In genomic region chr10:56338851-56339489, GRCm38 (mm10) we compare ENCODE assay signal across 9 mouse cellular contexts. TPM values are rescaled to one million over a fixed set of nuclear protein-coding genes. Genes with fewer than 3 reads are reported as not detected.
DNase-seq lines count a peak whose midpoint lies in the region; ATAC-seq and TF ChIP-seq lines count a peak whose summit lies in the region.
"Had no signal": no experiment of that assay in that cellular context is flagged by ENCODE, and none has a peak within 500 bp of the region (broad histone marks: within the 10 kb centered on the region; RNA-seq: fewer than 3 reads in every experiment).

No protein-coding gene starts in this region.

- peak; percentile 100 for TF ChIP-seq CTCF in E14TG2a.4 (conservative IDR thresholded peaks at IDR 0.05; ENCODE audit: low read length)
- peak; percentile 95 for TF ChIP-seq CTCF in liver, postnatal 0 days (IDR thresholded peaks at IDR 0.05; ENCODE audit: low read depth)

- 51% methylated on average over 6 of the region's 6 CpGs for WGBS in forebrain, embryonic 12.5 days
- 49% methylated on average over 6 of the region's 6 CpGs for WGBS in large intestine, adult 2 months
- 49% methylated on average over 6 of the region's 6 CpGs for WGBS in liver, postnatal 0 days (ENCODE audit: insufficient replicate concordance)
- WGBS in neural tube, embryonic 15.5 days, result 58% methylated on average over 6 of the region's 6 CpGs

- intact Hi-C loops in heart, postnatal 25 days (cut with DNase I), result loop anchor here (2.0 kb wide), 1 partner anchor 232 kb away; the partner anchor contains the start of gene Msl3l2

- no peak overlapping the region for H3K4me2 ChIP-seq in forebrain, embryonic 12.5 days
- H3K4me2 ChIP-seq in liver, postnatal 0 days (ENCODE audit: low read depth, low read length), result no peak overlapping the region
- no peak overlapping the region for H3K4me2 ChIP-seq in neural tube, embryonic 15.5 days
- H3K4me2 ChIP-seq: heart, embryonic 13.5 days had no signal

- TF ChIP-seq EP300 in liver, postnatal 0 days (IDR thresholded peaks at IDR 0.05; ENCODE audit: low read depth), result no peak

- H3K4me3 ChIP-seq in E14TG2a.4 (replicated peaks; ENCODE audit: low read length), result no peak overlapping the region
- no peak overlapping the region for H3K4me3 ChIP-seq in forebrain, embryonic 12.5 days (replicated peaks)
- H3K4me3 ChIP-seq in liver, postnatal 0 days (ENCODE audit: low read depth, low read length), result no peak overlapping the region
- no peak overlapping the region for H3K4me3 ChIP-seq in neural tube, embryonic 15.5 days (replicated peaks)
- H3K4me3 ChIP-seq: heart, embryonic 13.5 days had no signal

- DNase-seq in c-Kit-positive CD71-negative TER-119-negative erythroid progenitor cells, embryonic 14.5 days (ENCODE audit: low read depth), result peak; percentile 31
- peak; percentile 28 for DNase-seq in heart, postnatal 25 days (ENCODE audit: low spot score)
- peak; percentile 11 for DNase-seq in large intestine, adult 2 months (ENCODE audit: low read depth, low spot score)
- DNase-seq in liver, postnatal 0 days, result peak; percentile 80
- DNase-seq in thymus, adult 18-20 months, result peak; percentile 22 to 30

- peak; percentile 92 for ATAC-seq in forebrain, embryonic 12.5 days (ENCODE audit: low FRiP score)
- ATAC-seq in liver, postnatal 0 days, result peak; percentile 56; the same call in 1 of the 2 replicates
- ATAC-seq in neural tube, embryonic 15.5 days (ENCODE audit: low FRiP score), result peak; percentile 89

- no peak overlapping the region for H3K27ac ChIP-seq in forebrain, embryonic 12.5 days
- no peak overlapping the region for H3K27ac ChIP-seq in liver, postnatal 0 days (ENCODE audit: low read depth)
- H3K27ac ChIP-seq in neural tube, embryonic 15.5 days (replicated peaks), result no peak overlapping the region
- H3K27ac ChIP-seq: heart, embryonic 13.5 days had no signal

- no peaks in the 10 kb centered on the region for H3K36me3 ChIP-seq in E14TG2a.4 (ENCODE audit: insufficient read depth, low read length)
- no peaks in the 10 kb centered on the region for H3K36me3 ChIP-seq in forebrain, embryonic 12.5 days (replicated peaks)
- no peaks in the 10 kb centered on the region for H3K36me3 ChIP-seq in liver, postnatal 0 days (replicated peaks; ENCODE audit: insufficient read depth, low read length)
- H3K36me3 ChIP-seq in neural tube, embryonic 15.5 days, result no peaks in the 10 kb centered on the region
- H3K36me3 ChIP-seq: heart, embryonic 13.5 days had no signal

- H3K9ac ChIP-seq in forebrain, embryonic 12.5 days, result no peak overlapping the region
- H3K9ac ChIP-seq in liver, postnatal 0 days (replicated peaks), result no peak overlapping the region
- no peak overlapping the region for H3K9ac ChIP-seq in neural tube, embryonic 15.5 days (replicated peaks)
- H3K9ac ChIP-seq: heart, embryonic 13.5 days had no signal

- H3K4me1 ChIP-seq in E14TG2a.4 (replicated peaks; ENCODE audit: low read depth, low read length), result no peaks in the 10 kb centered on the region
- H3K4me1 ChIP-seq in forebrain, embryonic 12.5 days, result no peaks in the 10 kb centered on the region
- H3K4me1 ChIP-seq in liver, postnatal 0 days (ENCODE audit: insufficient read depth), result no peaks in the 10 kb centered on the region
- H3K4me1 ChIP-seq in neural tube, embryonic 15.5 days, result no peaks in the 10 kb centered on the region
- H3K4me1 ChIP-seq: heart, embryonic 13.5 days had no signal

- H3K27me3 ChIP-seq in E14TG2a.4 (ENCODE audit: insufficient read depth, low read length), result no peaks in the 10 kb centered on the region
- no peaks in the 10 kb centered on the region for H3K27me3 ChIP-seq in forebrain, embryonic 12.5 days
- H3K27me3 ChIP-seq in liver, postnatal 0 days (ENCODE audit: insufficient read depth, low read length), result no peaks in the 10 kb centered on the region
- H3K27me3 ChIP-seq in neural tube, embryonic 15.5 days (replicated peaks), result no peaks in the 10 kb centered on the region
- H3K27me3 ChIP-seq: heart, embryonic 13.5 days had no signal

- peaks cover 5% of the 10 kb centered on the region; the same call in 1 of the 2 replicates for H3K9me3 ChIP-seq in E14TG2a.4 (ENCODE audit: low read length)
- no peaks in the 10 kb centered on the region for H3K9me3 ChIP-seq in forebrain, embryonic 12.5 days
- no peaks in the 10 kb centered on the region for H3K9me3 ChIP-seq in liver, postnatal 0 days (ENCODE audit: low read length)
- H3K9me3 ChIP-seq in neural tube, embryonic 15.5 days (replicated peaks), result no peaks in the 10 kb centered on the region
- H3K9me3 ChIP-seq: heart, embryonic 13.5 days had no signal

RNA-seq across cellular contexts. Expression of gene Gja1, which starts 38.2 kb away (rescaled TPM):
- polyA plus RNA-seq in forebrain, embryonic 12.5 days (2016; fragmentation: Nextera tagmentation; extraction: Ambion mirVana), result 113 and 129 TPM in 2 replicates
- 100 to 1,000 TPM; 402 to 446 TPM for total RNA-seq in heart, postnatal 25 days (2021)
- polyA plus RNA-seq in large intestine, adult 2 months (2012; rRNA removed), result 9.3 and 11.6 TPM in 2 replicates
- polyA plus RNA-seq in liver, postnatal 0 days (2015; fragmentation: Nextera tagmentation; extraction: Ambion mirVana), result 4.1 and 4.6 TPM in 2 replicates
- 75.2 and 80.3 TPM in 2 replicates for polyA plus RNA-seq in neural tube, embryonic 15.5 days (2015; fragmentation: Nextera tagmentation; extraction: Ambion mirVana)

Comparison
In these comparisons a context has a peak if more than half of its experiments do, and no peak if none do; other contexts are left out.
1. DNase-seq: peak in every context shown above with its lines; median percentile 80 in liver, postnatal 0 days; 31 in c-Kit-positive CD71-negative TER-119-negative erythroid progenitor cells, embryonic 14.5 days; 28 in heart, postnatal 25 days; 26 in thymus, adult 18-20 months; 11 in large intestine, adult 2 months.